Mouse (Mus musculus) heart, postnatal 0 days (tissue): ENCODE data around the gene Ppp1r14a.

ENCODE experiments used
- CTCF ChIP-seq: IDR thresholded peaks from 2 replicates; pipeline ENCODE4 v1.5.1; 2016; ENCODE audit warnings: antibody characterized with exemption, control low read depth, low read depth
- EP300 ChIP-seq: IDR thresholded peaks from 2 replicates; pipeline ENCODE4 v1.6.1; 2016; ENCODE audit warnings: antibody characterized with exemption, low read depth

DNA sequence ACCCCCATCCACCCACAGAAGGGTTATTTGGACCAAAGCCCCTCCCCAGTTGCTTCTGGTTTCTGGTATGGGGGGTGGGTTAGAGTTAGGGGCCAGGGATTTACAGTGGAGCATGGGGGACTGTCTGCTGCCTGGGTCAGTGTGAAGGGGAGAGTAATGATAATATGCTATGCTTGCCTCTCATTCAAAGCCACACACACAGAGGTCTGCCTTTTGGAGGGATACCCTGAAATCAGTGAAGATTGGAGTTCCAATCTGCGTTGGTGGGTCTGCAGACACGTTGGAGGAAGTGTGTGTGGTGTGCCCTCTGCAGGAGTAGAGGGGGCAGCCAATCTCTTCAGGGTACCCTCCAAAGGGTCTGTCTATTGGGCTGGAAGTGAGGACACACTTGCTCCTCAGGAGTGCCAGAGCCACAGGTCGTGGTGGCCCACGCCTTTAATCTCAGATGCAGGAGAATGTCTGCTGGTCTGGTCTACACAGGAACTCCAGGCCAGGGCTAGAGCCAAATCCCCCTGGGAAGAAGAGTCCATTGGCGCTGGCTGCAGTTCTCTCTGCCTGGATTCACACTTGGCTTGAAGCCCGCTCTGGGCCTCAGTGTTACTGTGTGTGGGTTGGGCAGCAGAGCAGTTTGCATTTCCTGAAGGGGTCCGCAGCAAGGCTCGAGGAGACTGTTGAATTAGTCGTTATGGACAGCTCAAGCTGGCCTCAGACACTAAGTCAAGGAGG is 16.3 kb downstream of the Ppp1r14a start:
- TF ChIP-seq CTCF (no peak), EP300 (no peak)
